Mouse (Mus musculus) C2C12 (cell line): ENCODE results near the gene Cbfa2t3. TPM values are rescaled to one million over a fixed set of nuclear protein-coding genes. Genes with fewer than 3 reads are reported as not detected.
"Not testable (repeated sequence)": the region's sequence is repeated elsewhere in the genome, so short reads cannot be mapped to it uniquely, and the experiment has no call there.

ENCODE experiments used
- H3K27me3 ChIP-seq: one replicate; pipeline ENCODE4 v1.6.1; 2011; ENCODE audit not compliant: control insufficient read depth, insufficient read depth, insufficient read length
- H3K36me3 ChIP-seq: one replicate; pipeline ENCODE4 v1.6.1; 2011; ENCODE audit not compliant: control insufficient read depth, insufficient read depth
- H3K4me3 ChIP-seq: one replicate; pipeline ENCODE4 v1.5.1; 2011; ENCODE audit warnings: mild to moderate bottlenecking, control low read depth; ENCODE audit not compliant: poor library complexity, insufficient read depth, severe bottlenecking
- H3K79me2 ChIP-seq: one replicate; pipeline ENCODE4 v1.6.1; 2011; ENCODE audit not compliant: control insufficient read depth, insufficient read depth
- H3K79me3 ChIP-seq: one replicate; pipeline ENCODE4 v1.6.1; 2011; ENCODE audit warnings: low read depth, control low read depth
- H3ac ChIP-seq: one replicate; pipeline ENCODE3; 2011; ENCODE audit warnings: low read depth; ENCODE audit not compliant: control insufficient read depth, insufficient read length
- CEBPB ChIP-seq: IDR thresholded peaks from one replicate; pipeline ENCODE4 v1.6.1; 2011; ENCODE audit warnings: low read depth, mild to moderate bottlenecking, control low read depth, moderate library complexity
- CTCF ChIP-seq: IDR thresholded peaks from one replicate; pipeline ENCODE4 v1.5.1; 2011; ENCODE audit not compliant: control insufficient read depth, insufficient read depth, insufficient read length
- FOSL1 ChIP-seq: IDR thresholded peaks from one replicate; pipeline ENCODE4 v1.8.0; 2011; ENCODE audit warnings: mild to moderate bottlenecking, low read length; ENCODE audit not compliant: poor library complexity, insufficient read depth, severe bottlenecking
- MAX ChIP-seq: IDR thresholded peaks from one replicate; pipeline ENCODE4 v1.6.1; 2011; ENCODE audit warnings: mild to moderate bottlenecking, control low read depth
- MYOD1 ChIP-seq: IDR thresholded peaks from one replicate; pipeline ENCODE4 v1.6.1; 2011; ENCODE audit warnings: low read depth; ENCODE audit not compliant: control insufficient read depth, insufficient read length
- MYOG ChIP-seq: IDR thresholded peaks from one replicate; pipeline ENCODE4 v1.6.1; 2011; ENCODE audit not compliant: control insufficient read depth, insufficient read length; ENCODE audit errors: extremely low read depth
- USF1 ChIP-seq: IDR thresholded peaks from one replicate; pipeline ENCODE4 v1.6.1; 2011; ENCODE audit warnings: low read depth, mild to moderate bottlenecking, control low read depth, moderate library complexity
- polyA plus RNA-seq: library from polyadenylated mRNA; unstranded; fragments of >200 nt; fragmentation: generic; extraction: Trizol; gene quantifications from one replicate; pipeline ENCODE4 v1.2.1, GENCODE M21; 2012; ENCODE audit warnings: missing spikeins

Gene Cbfa2t3
- polyA plus RNA-seq, 1 experiment, result 0.15 TPM

GRCm38 (mm10) chr8:122635878-122636802 lies 62.8 kb downstream of the Cbfa2t3 start:
- H3K27me3 ChIP-seq, result peaks cover 65% of the 10 kb centered on the region

GRCm38 (mm10) chr8:122633205-122633604 lies 65.7 kb downstream of the Cbfa2t3 start:
- Histone ChIP-seq H3ac (no peak overlapping the region), H3K4me3 (no peak overlapping the region), H3K27me3 (peaks cover 63% of the 10 kb centered on the region), H3K36me3 (no peaks in the 10 kb centered on the region), H3K79me3 (no peaks in the 10 kb centered on the region), H3K79me2 (no peaks in the 10 kb centered on the region)
- TF ChIP-seq MYOG, result no peak

More at GRCm38 (mm10) chr8:122635878-122636802, 62.8 kb downstream of the Cbfa2t3 start:
- H3ac ChIP-seq, result no peak overlapping the region
- no peak for TF ChIP-seq MAX
- TF ChIP-seq CEBPB, result no peak
- no peak for TF ChIP-seq CTCF
- TF ChIP-seq FOSL1, result no peak
- no peak for TF ChIP-seq USF1
- TF ChIP-seq MYOD1, result no peak
- no peak for TF ChIP-seq MYOG
- H3K4me3 ChIP-seq, result no peak overlapping the region
- no peaks in the 10 kb centered on the region for H3K36me3 ChIP-seq
- H3K79me3 ChIP-seq, result no peaks in the 10 kb centered on the region
- H3K79me2 ChIP-seq, result no peaks in the 10 kb centered on the region

DNA sequence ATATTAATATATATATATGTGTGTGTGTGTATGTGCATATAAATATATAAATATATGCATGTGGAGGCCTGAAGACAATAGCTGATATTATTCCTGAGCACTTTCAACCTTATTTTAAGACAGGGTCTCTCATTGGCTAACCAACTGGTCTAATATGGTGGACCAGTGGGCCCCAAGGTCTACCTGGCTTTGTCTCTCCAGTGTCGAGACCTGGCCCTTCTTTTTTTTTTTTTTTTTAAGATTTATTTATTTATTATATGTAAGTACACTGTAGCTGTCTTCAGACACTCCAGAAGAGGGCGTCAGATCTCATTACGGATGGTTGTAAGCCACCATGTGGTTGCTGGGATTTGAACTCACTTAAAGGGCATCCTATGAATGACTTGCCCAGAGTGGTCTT lies 66.8 kb downstream of the Cbfa2t3 start:
- H3K79me3 ChIP-seq, H3K4me3 ChIP-seq, H3K36me3 ChIP-seq, H3ac ChIP-seq, H3K79me2 ChIP-seq: not testable (repeated sequence)
- H3K27me3 ChIP-seq, result peaks cover 63% of the 10 kb centered on the region

DNA sequence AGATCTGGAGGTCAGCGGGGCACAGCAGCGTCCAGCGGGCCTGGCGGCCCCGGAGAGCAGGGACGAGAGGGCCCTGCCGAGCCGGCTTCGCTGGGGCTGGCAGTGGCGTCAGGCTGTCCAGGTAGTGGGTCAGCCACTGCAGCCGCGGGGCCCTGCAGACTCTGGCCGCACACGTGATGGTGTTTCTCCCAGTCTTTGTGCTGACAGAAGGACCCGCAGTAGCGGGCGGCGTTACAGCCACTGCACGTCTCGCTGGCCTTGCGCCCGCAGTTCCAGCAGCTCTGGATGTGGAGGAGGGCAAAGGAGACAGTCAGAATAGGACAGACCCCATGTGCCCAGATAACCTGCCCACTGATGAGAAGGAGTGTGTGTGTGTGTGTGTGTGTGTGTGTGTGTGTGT lies 68.2 kb downstream of the Cbfa2t3 start:
- no peaks in the 10 kb centered on the region for H3K36me3 ChIP-seq
- peaks cover 74% of the 10 kb centered on the region for H3K27me3 ChIP-seq
- no peaks in the 10 kb centered on the region for H3K79me2 ChIP-seq
- no peak overlapping the region for H3K4me3 ChIP-seq
- no peak for TF ChIP-seq FOSL1
- no peak for TF ChIP-seq USF1
- no peak for TF ChIP-seq CTCF
- TF ChIP-seq MYOG, result no peak
- no peak for TF ChIP-seq CEBPB
- TF ChIP-seq MYOD1, result no peak
- no peak for TF ChIP-seq MAX
- H3K79me3 ChIP-seq, result no peaks in the 10 kb centered on the region
- H3ac ChIP-seq, result no peak overlapping the region

DNA sequence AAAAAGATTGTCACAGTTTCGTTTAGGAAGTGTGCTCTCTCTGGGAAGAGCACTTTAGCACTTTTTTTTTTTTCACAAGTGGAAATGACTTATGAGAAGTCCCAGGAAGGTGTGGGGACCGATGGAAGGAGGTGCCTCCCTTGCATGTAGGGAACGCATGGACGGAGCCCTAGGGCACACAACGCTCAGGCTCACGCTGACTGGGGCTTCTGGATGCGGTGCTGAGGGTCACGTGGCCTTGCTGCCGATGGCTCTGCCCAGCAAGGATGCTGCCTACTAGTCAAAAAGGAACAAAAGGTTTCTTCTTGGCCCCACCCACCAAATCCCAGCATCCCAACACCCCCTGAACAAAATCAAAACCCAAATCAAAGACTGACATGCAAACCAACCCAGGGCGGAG lies 69.5 kb downstream of the Cbfa2t3 start:
- Histone ChIP-seq H3K4me3 (no peak overlapping the region), H3K79me2 (no peaks in the 10 kb centered on the region), H3ac (no peak overlapping the region), H3K79me3 (no peaks in the 10 kb centered on the region), H3K36me3 (no peaks in the 10 kb centered on the region), H3K27me3 (peaks cover 74% of the 10 kb centered on the region)
- peak; percentile 44 for TF ChIP-seq USF1
- no peak for TF ChIP-seq FOSL1

DNA sequence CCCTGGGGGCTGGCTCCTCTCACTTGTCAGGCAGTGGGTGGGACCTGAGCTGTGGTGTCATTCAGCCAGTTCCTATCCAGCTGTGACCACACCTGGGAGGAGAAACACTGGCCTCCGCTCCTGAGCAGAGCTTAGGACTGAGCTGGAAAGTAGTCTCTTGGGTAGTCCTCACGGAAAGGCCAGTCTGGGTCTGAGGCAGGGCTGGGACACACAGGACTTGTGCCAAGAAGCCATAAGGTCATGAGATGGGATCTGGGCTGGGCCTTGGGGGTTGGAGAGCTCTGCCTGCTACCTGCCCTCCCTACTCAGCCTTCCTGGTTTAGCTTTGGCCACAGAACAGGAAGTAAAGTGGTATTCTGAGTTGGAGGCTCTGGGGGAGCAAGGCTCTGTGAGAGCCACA lies 72.0 kb downstream of the Cbfa2t3 start:
- H3K4me3 ChIP-seq, result no peak overlapping the region
- no peaks in the 10 kb centered on the region for H3K36me3 ChIP-seq
- TF ChIP-seq FOSL1 (no peak), MYOG (no peak), MYOD1 (no peak), MAX (no peak), CTCF (no peak), USF1 (no peak), CEBPB (no peak)
- no peaks in the 10 kb centered on the region for H3K79me3 ChIP-seq
- H3K79me2 ChIP-seq, result no peaks in the 10 kb centered on the region
- peaks cover 71% of the 10 kb centered on the region for H3K27me3 ChIP-seq
- H3ac ChIP-seq, result no peak overlapping the region
